Mouse (Mus musculus) neutrophil, adult 5-6 weeks (primary cell): ENCODE data around the gene Plekho2. TPM values are rescaled to one million over a fixed set of nuclear protein-coding genes. Genes with fewer than 3 reads are reported as not detected.

Experiments used
- ATAC-seq: fragments of 151-379, 151-347 bp; 2 replicates; pipeline ENCODE4 v1.8.0; 2017; ENCODE audit warnings: mild to moderate bottlenecking, moderate TSS enrichment; ENCODE audit not compliant: insufficient number of reproducible peaks, poor library complexity, low FRiP score, severe bottlenecking; ENCODE audit errors: extremely low read depth
- total RNA-seq: library from RNA; stranded (forward); fragments of 200-1000 nt; gene quantifications from 2 replicates; pipeline ENCODE4 v1.2.3, GENCODE M21; 2017

The Plekho2 gene
- total RNA-seq: 103 and 108 TPM in 2 replicates

- ATAC-seq: peak; percentile 75
These were observed at the start of gene Plekho2 for GRCm38 (mm10) chr9:65579781-65580371. TSS of gene Plekho2 (minus strand) at chr9:65580040.

GRCm38 (mm10) chr9:65629025-65629766 lies 49.4 kb upstream of the Plekho2 start, which contains the start of gene Rbpms2:
TSS of gene Rbpms2 (plus strand) at chr9:65629648.
- ATAC-seq: no peak

GRCm38 (mm10) chr9:65624266-65624665 lies 44.4 kb upstream of the Plekho2 start:
- ATAC-seq: no peak

GRCm38 (mm10) chr9:65622826-65623225 lies 43.0 kb upstream of the Plekho2 start:
- no peak for ATAC-seq

- ATAC-seq: no peak
These were observed 41.8 kb upstream of the Plekho2 start for GRCm38 (mm10) chr9:65621666-65622065.

- no peak for ATAC-seq
These were observed 41.4 kb upstream of the Plekho2 start for GRCm38 (mm10) chr9:65621196-65621595.

GRCm38 (mm10) chr9:65619311-65619710 lies 39.5 kb upstream of the Plekho2 start:
- ATAC-seq: no peak

- no peak for ATAC-seq
These were observed 33.3 kb upstream of the Plekho2 start for GRCm38 (mm10) chr9:65613098-65613497.

- ATAC-seq: no peak
These were observed 32.2 kb upstream of the Plekho2 start for GRCm38 (mm10) chr9:65611969-65612486.

- no peak for ATAC-seq
These were observed 27.3 kb upstream of the Plekho2 start for GRCm38 (mm10) chr9:65607120-65607519.

GRCm38 (mm10) chr9:65606321-65607109 lies 26.7 kb upstream of the Plekho2 start:
- ATAC-seq: no peak

GRCm38 (mm10) chr9:65605471-65606136 lies 25.8 kb upstream of the Plekho2 start:
- ATAC-seq: 0 out of 2 replicates have a peak, but pooled peaks have one; percentile 16

GRCm38 (mm10) chr9:65603401-65604102 lies 23.7 kb upstream of the Plekho2 start:
- no peak for ATAC-seq

- no peak for ATAC-seq
These were observed 21.1 kb upstream of the Plekho2 start for GRCm38 (mm10) chr9:65600951-65601350.

GRCm38 (mm10) chr9:65598765-65599249 lies 19.0 kb upstream of the Plekho2 start:
- peak; percentile 69 for ATAC-seq

- no peak for ATAC-seq
These were observed 13.8 kb upstream of the Plekho2 start for GRCm38 (mm10) chr9:65593596-65593995.

- no peak for ATAC-seq
These were observed 12.9 kb upstream of the Plekho2 start for GRCm38 (mm10) chr9:65592721-65593120.

GRCm38 (mm10) chr9:65589091-65589490 lies 9.3 kb upstream of the Plekho2 start:
- ATAC-seq: no peak
